Mouse (Mus musculus) lung, postnatal 0 days (tissue): ENCODE results near the gene Ap2b1.

Experiments
- CTCF ChIP-seq: IDR thresholded peaks from 2 replicates; pipeline ENCODE4 v1.5.1; 2016; ENCODE audit warnings: antibody characterized with exemption, mild to moderate bottlenecking
- EP300 ChIP-seq: IDR thresholded peaks from 2 replicates; pipeline ENCODE4 v1.6.1; 2016; ENCODE audit warnings: antibody characterized with exemption, mild to moderate bottlenecking, control low read depth

DNA sequence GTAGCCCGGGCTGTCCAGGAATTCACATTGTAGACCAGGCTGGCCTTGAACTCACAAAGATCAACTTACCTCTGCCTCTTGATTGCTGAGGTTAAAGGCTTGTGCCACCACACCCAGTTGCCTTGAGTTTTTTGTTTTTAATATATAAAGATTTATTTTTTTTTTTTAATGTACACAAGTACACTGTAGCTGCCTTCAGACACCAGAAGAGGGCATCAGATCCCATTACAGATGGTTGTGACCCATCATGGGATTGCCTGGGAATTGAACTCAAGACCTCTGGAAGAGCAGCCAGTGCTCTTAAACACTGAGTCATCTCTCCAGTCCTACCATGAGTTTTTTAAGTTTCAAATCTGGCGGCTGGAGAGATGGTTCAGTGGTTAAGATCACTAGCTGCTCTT, 2.6 kb downstream of the Ap2b1 start:
- TF ChIP-seq CTCF (peak; percentile 21; the same call in 1 of the 2 replicates), EP300 (no peak)
